8 mouse cellular contexts compared by ENCODE assay signal in the genomic region with DNA sequence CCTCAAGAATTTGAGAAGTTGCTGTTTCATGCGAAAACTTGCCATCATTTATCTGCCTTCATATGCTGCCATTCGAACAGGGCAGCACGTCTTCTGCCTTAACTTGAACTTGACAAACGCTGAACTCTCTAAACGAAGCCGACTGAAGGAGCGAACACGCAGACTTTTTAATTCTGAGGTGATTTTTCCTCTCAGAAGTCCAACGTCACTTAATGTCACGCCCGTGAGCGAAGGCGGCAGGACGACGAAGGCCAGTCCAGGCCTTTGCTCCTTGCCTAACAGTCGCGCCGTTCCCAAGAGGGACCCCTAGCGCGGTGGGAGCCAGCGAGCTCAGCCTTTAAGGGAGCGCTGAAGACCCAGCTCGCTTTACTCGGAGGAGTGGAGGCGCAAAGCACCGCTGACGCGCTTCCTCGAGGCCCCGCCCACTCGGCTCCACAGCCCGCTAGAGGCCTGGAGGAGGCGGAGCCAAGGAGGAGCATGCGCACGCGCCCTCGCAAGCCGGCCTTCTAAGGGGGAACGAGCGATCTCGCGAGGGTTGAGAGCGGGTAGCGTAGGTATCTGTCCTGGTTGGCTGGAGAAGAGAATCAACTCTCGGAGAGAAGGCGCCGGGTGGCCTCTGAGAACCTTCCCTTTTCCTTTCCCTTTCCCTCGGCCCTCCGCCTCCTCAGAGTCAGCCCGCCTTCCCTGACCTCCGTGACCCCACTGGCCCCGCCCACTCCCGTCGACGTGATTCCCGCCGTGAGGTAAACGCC. TPM values are rescaled to one million over a fixed set of nuclear protein-coding genes. Genes with fewer than 3 reads are reported as not detected.
DNase-seq lines count a peak whose midpoint lies in the region; ATAC-seq lines count a peak whose summit lies in the region.
"Not testable (repeated sequence)": the region's sequence is repeated elsewhere in the genome, so short reads cannot be mapped to it uniquely, and the experiment has no call there.

No protein-coding gene starts in this region.

- peak overlapping the region; percentile 21 for H3K4me3 ChIP-seq in embryonic facial prominence, embryonic 14.5 days (ENCODE audit: low read depth, low read length)
- H3K4me3 ChIP-seq in heart, embryonic 10.5 days: peak overlapping the region; percentile 50
- peak overlapping the region; percentile 29 for H3K4me3 ChIP-seq in hindbrain, embryonic 16.5 days (ENCODE audit: low read length)
- 0 out of 2 replicates have a peak overlapping the region, but pooled peaks have one; percentile 5 for H3K4me3 ChIP-seq in limb, embryonic 11.5 days (ENCODE audit: low read depth, low read length)
- H3K4me3 ChIP-seq in lung, embryonic 16.5 days (ENCODE audit: low read length): not testable (repeated sequence)
- peak overlapping the region; percentile 21 for H3K4me3 ChIP-seq in neural tube, embryonic 12.5 days

- DNase-seq in R1 (ENCODE audit: low read depth, low spot score): peak; percentile 98
- peak; percentile 5 for DNase-seq in embryonic facial prominence, embryonic 14.5 days (ENCODE audit: low spot score)
- peak; percentile 82 for DNase-seq in heart, embryonic 10.5 days (ENCODE audit: low spot score)
- peak; percentile 37 for DNase-seq in limb, embryonic 11.5 days (ENCODE audit: low spot score)
- peak; percentile 12 for DNase-seq in thymus, postnatal 14 days

- H3K27me3 ChIP-seq in embryonic facial prominence, embryonic 14.5 days (replicated peaks; ENCODE audit: control insufficient read depth, insufficient read depth, low read length); heart, embryonic 10.5 days (ENCODE audit: insufficient read depth, poor library complexity, severe bottlenecking); hindbrain, embryonic 16.5 days (replicated peaks; ENCODE audit: control insufficient read depth, insufficient read depth, low read length); limb, embryonic 11.5 days (ENCODE audit: control insufficient read depth, insufficient read depth, low read length); lung, embryonic 16.5 days (ENCODE audit: control insufficient read depth, insufficient read depth, low read depth, low read length); neural tube, embryonic 12.5 days (replicated peaks): not testable (repeated sequence)

- H3K4me1 ChIP-seq in embryonic facial prominence, embryonic 14.5 days (ENCODE audit: control insufficient read depth, insufficient read depth, low read length); heart, embryonic 10.5 days; hindbrain, embryonic 16.5 days (ENCODE audit: control insufficient read depth, insufficient read depth, low read depth, low read length); limb, embryonic 11.5 days (ENCODE audit: control insufficient read depth, insufficient read depth, low read length); lung, embryonic 16.5 days (replicated peaks; ENCODE audit: control insufficient read depth, insufficient read depth, low read length); neural tube, embryonic 12.5 days: not testable (repeated sequence)

- 54% methylated on average over 42 of the region's 58 CpGs for WGBS in embryonic facial prominence, embryonic 14.5 days
- WGBS in heart, embryonic 10.5 days: 30% methylated on average over 58 of the region's 58 CpGs
- WGBS in hindbrain, embryonic 16.5 days: 37% methylated on average over 54 of the region's 58 CpGs
- WGBS in limb, embryonic 11.5 days: 35% methylated on average over 51 of the region's 58 CpGs
- 34% methylated on average over 56 of the region's 58 CpGs for WGBS in lung, embryonic 16.5 days
- WGBS in neural tube, embryonic 12.5 days: 36% methylated on average over 58 of the region's 58 CpGs

- H3K27ac ChIP-seq in embryonic facial prominence, embryonic 14.5 days (replicated peaks; ENCODE audit: low read depth, low read length); heart, embryonic 10.5 days; hindbrain, embryonic 16.5 days (ENCODE audit: low read depth, low read length); limb, embryonic 11.5 days (replicated peaks; ENCODE audit: low read depth, low read length); lung, embryonic 16.5 days (ENCODE audit: low read length); neural tube, embryonic 12.5 days: not testable (repeated sequence)

- not testable (repeated sequence) for H3K9ac ChIP-seq in embryonic facial prominence, embryonic 14.5 days (ENCODE audit: low read depth, low read length); hindbrain, embryonic 16.5 days (ENCODE audit: low read depth, low read length); limb, embryonic 11.5 days (ENCODE audit: low read length); lung, embryonic 16.5 days (ENCODE audit: low read length); neural tube, embryonic 12.5 days

- ATAC-seq in embryonic facial prominence, embryonic 14.5 days (ENCODE audit: low read depth): peak; percentile 55; the same call in 1 of the 2 replicates
- ATAC-seq in hindbrain, embryonic 16.5 days: peak; percentile 65; the same call in 1 of the 2 replicates
- peak; percentile 88 for ATAC-seq in limb, embryonic 11.5 days (ENCODE audit: insufficient number of reproducible peaks, low FRiP score, low TSS enrichment, low read depth)
- ATAC-seq in lung, embryonic 16.5 days (ENCODE audit: low read depth): peak; percentile 56; the same call in 1 of the 2 replicates
- ATAC-seq in neural tube, embryonic 12.5 days (ENCODE audit: low FRiP score, low read depth): peak; percentile 74

- not testable (repeated sequence) for H3K36me3 ChIP-seq in embryonic facial prominence, embryonic 14.5 days (ENCODE audit: control insufficient read depth, insufficient read depth, low read length); heart, embryonic 10.5 days; hindbrain, embryonic 16.5 days (ENCODE audit: control insufficient read depth, insufficient read depth, low read length); limb, embryonic 11.5 days (ENCODE audit: control insufficient read depth, insufficient read depth, low read length); lung, embryonic 16.5 days (ENCODE audit: control insufficient read depth, insufficient read depth, low read length); neural tube, embryonic 12.5 days

- H3K4me2 ChIP-seq in embryonic facial prominence, embryonic 14.5 days (ENCODE audit: low read depth, low read length): peak overlapping the region; percentile 37
- peak overlapping the region; percentile 42 for H3K4me2 ChIP-seq in hindbrain, embryonic 16.5 days (ENCODE audit: low read length)
- H3K4me2 ChIP-seq in limb, embryonic 11.5 days (ENCODE audit: low read depth, severe bottlenecking): not testable (repeated sequence)
- H3K4me2 ChIP-seq in lung, embryonic 16.5 days (ENCODE audit: low read depth, low read length): 0 out of 2 replicates have a peak overlapping the region, but pooled peaks have one; percentile 22
- peak overlapping the region; percentile 49 for H3K4me2 ChIP-seq in neural tube, embryonic 12.5 days (replicated peaks)

- peaks cover 33% of the 10 kb centered on the region for H3K9me3 ChIP-seq in embryonic facial prominence, embryonic 14.5 days (ENCODE audit: control insufficient read depth, low read length)
- peaks cover 29% of the 10 kb centered on the region for H3K9me3 ChIP-seq in heart, embryonic 10.5 days
- peaks cover 14% of the 10 kb centered on the region for H3K9me3 ChIP-seq in hindbrain, embryonic 16.5 days (ENCODE audit: control insufficient read depth, low read length)
- not testable (repeated sequence) for H3K9me3 ChIP-seq in limb, embryonic 11.5 days (ENCODE audit: control insufficient read depth, low read length); lung, embryonic 16.5 days (ENCODE audit: control insufficient read depth, low read length)
- H3K9me3 ChIP-seq in neural tube, embryonic 12.5 days: peaks cover 33% of the 10 kb centered on the region

RNA-seq across cellular contexts. Expression of gene Zfp988, which starts 30.3 kb away (rescaled TPM):
- 0.09 TPM in 1 of 2 replicates, not detected in the other for polyA plus RNA-seq in embryonic facial prominence, embryonic 14.5 days (2014; fragmentation: Nextera tagmentation; extraction: Ambion mirVana)
- 0.11 and 0.16 TPM in 2 replicates for polyA plus RNA-seq in heart, embryonic 10.5 days (2016; fragmentation: Nextera tagmentation; extraction: Ambion mirVana)
- polyA plus RNA-seq in hindbrain, embryonic 16.5 days (2015; fragmentation: Nextera tagmentation; extraction: Ambion mirVana): 0.08 and 0.29 TPM in 2 replicates
- 0.11 and 0.15 TPM in 2 replicates for polyA plus RNA-seq in limb, embryonic 11.5 days (2014; fragmentation: Nextera tagmentation; extraction: Ambion mirVana)
- 0.06 TPM in 1 of 2 replicates, not detected in the other for polyA plus RNA-seq in lung, embryonic 16.5 days (2015; fragmentation: Nextera tagmentation; extraction: Ambion mirVana)
- 0.08 and 0.09 TPM in 2 replicates for polyA plus RNA-seq in neural tube, embryonic 12.5 days (2016; fragmentation: Nextera tagmentation; extraction: Ambion mirVana)

Comparison
In these comparisons a context has a peak if more than half of its experiments do, and no peak if none do; other contexts are left out.
1. DNase-seq: peak in every context shown above with its lines; median percentile 98 in R1; 82 in heart, embryonic 10.5 days; 37 in limb, embryonic 11.5 days; 12 in thymus, postnatal 14 days; 5 in embryonic facial prominence, embryonic 14.5 days.